In genomic region chr9:77685825-77686500, GRCm38 (mm10) we compare ENCODE assay signal across 18 mouse cellular contexts. TPM values are rescaled to one million over a fixed set of nuclear protein-coding genes. Genes with fewer than 3 reads are reported as not detected.
DNase-seq lines count a peak whose midpoint lies in the region; ATAC-seq lines count a peak whose summit lies in the region.
"Had no signal": no experiment of that assay in that cellular context is flagged by ENCODE, and none has a peak within 500 bp of the region (broad histone marks: within the 10 kb centered on the region; RNA-seq: fewer than 3 reads in every experiment).

No protein-coding gene starts in this region.

- 52% methylated on average over 5 of the region's 5 CpGs for WGBS in heart, embryonic 12.5 days
- WGBS in forebrain, embryonic 12.5 days, result 87% methylated on average over 5 of the region's 5 CpGs

- DNase-seq in adrenal gland, postnatal 10 days, result peak; percentile 18
- DNase-seq in adrenal gland, postnatal 25 days, result no peak
- peak; percentile 37 for DNase-seq in lung, postnatal 10 days
- no peak for DNase-seq in lung, postnatal 25 days (ENCODE audit: low spot score)
- peak; percentile 9 for DNase-seq in retina, embryonic 14.5 days (ENCODE audit: low spot score)
- DNase-seq in layer of hippocampus, adult 11-12 months (ENCODE audit: low spot score), result no peak
- DNase-seq: cerebellum, adult 9-11 months; left cerebral cortex, postnatal 4 days; liver, embryonic 13.5 days; right cerebral cortex, postnatal 14 days had no signal

- no peaks in the 10 kb centered on the region for H3K27me3 ChIP-seq in heart, embryonic 12.5 days (replicated peaks)
- H3K27me3 ChIP-seq in forebrain, embryonic 12.5 days, result no peaks in the 10 kb centered on the region
- H3K27me3 ChIP-seq: forebrain, embryonic 13.5 days; hindbrain, embryonic 12.5 days; liver, embryonic 13.5 days had no signal

- 0 out of 2 replicates have a peak, but pooled peaks cover 3% of the 10 kb centered on the region for H3K4me1 ChIP-seq in heart, embryonic 12.5 days (replicated peaks)
- H3K4me1 ChIP-seq in forebrain, embryonic 12.5 days, result no peaks in the 10 kb centered on the region
- H3K4me1 ChIP-seq: forebrain, embryonic 13.5 days; hindbrain, embryonic 12.5 days; liver, embryonic 13.5 days had no signal

- no peaks in the 10 kb centered on the region for H3K9me3 ChIP-seq in heart, embryonic 12.5 days (replicated peaks)
- H3K9me3 ChIP-seq in forebrain, embryonic 12.5 days, result no peaks in the 10 kb centered on the region
- H3K9me3 ChIP-seq: forebrain, embryonic 13.5 days; hindbrain, embryonic 12.5 days; liver, embryonic 13.5 days had no signal

- H3K27ac ChIP-seq in heart, embryonic 12.5 days (ENCODE audit: poor library complexity, severe bottlenecking), result peak overlapping the region; percentile 22; the same call in 1 of the 2 replicates
- no peak overlapping the region for H3K27ac ChIP-seq in forebrain, embryonic 12.5 days
- H3K27ac ChIP-seq: forebrain, embryonic 13.5 days; hindbrain, embryonic 12.5 days; liver, embryonic 13.5 days had no signal

- H3K4me3 ChIP-seq in heart, embryonic 12.5 days, result no peak overlapping the region
- H3K4me3 ChIP-seq in forebrain, embryonic 12.5 days (replicated peaks), result no peak overlapping the region
- H3K4me3 ChIP-seq: forebrain, embryonic 13.5 days; hindbrain, embryonic 12.5 days; liver, embryonic 13.5 days had no signal

- ATAC-seq in heart, embryonic 12.5 days (ENCODE audit: insufficient number of reproducible peaks, low FRiP score), result no peak
- no peak for ATAC-seq in forebrain, embryonic 12.5 days (ENCODE audit: low FRiP score)
- ATAC-seq: forebrain, embryonic 13.5 days; inflammation-experienced regulatory T-cells, adult 6 months had no signal

- no peak overlapping the region for H3K9ac ChIP-seq in heart, embryonic 12.5 days
- H3K9ac ChIP-seq in forebrain, embryonic 12.5 days, result no peak overlapping the region
- H3K9ac ChIP-seq: forebrain, embryonic 13.5 days; hindbrain, embryonic 12.5 days; liver, embryonic 13.5 days had no signal

- no peaks in the 10 kb centered on the region for H3K36me3 ChIP-seq in heart, embryonic 12.5 days
- no peaks in the 10 kb centered on the region for H3K36me3 ChIP-seq in forebrain, embryonic 12.5 days (replicated peaks)
- H3K36me3 ChIP-seq: hindbrain, embryonic 12.5 days; liver, embryonic 13.5 days had no signal

- no peak overlapping the region for H3K4me2 ChIP-seq in heart, embryonic 12.5 days
- H3K4me2 ChIP-seq in forebrain, embryonic 12.5 days, result no peak overlapping the region
- H3K4me2 ChIP-seq: forebrain, embryonic 13.5 days; hindbrain, embryonic 12.5 days; liver, embryonic 13.5 days had no signal

RNA-seq across cellular contexts. Expression of gene Klhl31, which starts 49.7 kb away (rescaled TPM):
- total RNA-seq in adrenal gland, postnatal 10 days (2021), result 10 to 100 TPM in 1 of 2 experiments, 1 to 10 TPM in 1; 6.7 to 19.3 TPM
- 0.03 TPM in 1 of 2 replicates, not detected in the other for total RNA-seq in adrenal gland, postnatal 25 days (2021)
- 59.4 and 62.3 TPM in 2 replicates for polyA plus RNA-seq in heart, embryonic 12.5 days (2016; fragmentation: Nextera tagmentation; extraction: Ambion mirVana)
- polyA plus RNA-seq in forebrain, embryonic 12.5 days (2016; fragmentation: Nextera tagmentation; extraction: Ambion mirVana), result 0.19 and 0.24 TPM in 2 replicates
- total RNA-seq: adrenal gland, postnatal 36 days; layer of hippocampus, adult 18-20 months; megakaryocyte-erythroid progenitor cell, adult 5-6 weeks had no signal

Comparison
In these comparisons a context has a peak if more than half of its experiments do, and no peak if none do; other contexts are left out.
1. DNase-seq: peak in adrenal gland, postnatal 10 days (single experiment), lung, postnatal 10 days (single experiment) and retina, embryonic 14.5 days (single experiment); none in adrenal gland, postnatal 25 days (single experiment), lung, postnatal 25 days (single experiment) and layer of hippocampus, adult 11-12 months (single experiment).